Mouse (Mus musculus): ENCODE measurements around the gene Tnfrsf17. TPM values are rescaled to one million over a fixed set of nuclear protein-coding genes. Genes with fewer than 3 reads are reported as not detected.

Tnfrsf17 gene
- not detected in 2 replicates for polyA plus RNA-seq (2014; fragmentation: Nextera tagmentation; extraction: Ambion mirVana)

- H3K9me3 ChIP-seq (ENCODE audit: control insufficient read depth, low read length) = no peaks in the 10 kb centered on the region
- ATAC-seq (ENCODE audit: low FRiP score, low TSS enrichment) (no peak), DNase-seq (no peak)
- no peaks in the 10 kb centered on the region for H3K36me3 ChIP-seq (ENCODE audit: control insufficient read depth, insufficient read depth, low read length)
- H3K4me2 ChIP-seq (ENCODE audit: low read length) = no peak within 1 kb of the TSS
- H3K27me3 ChIP-seq (ENCODE audit: control insufficient read depth, insufficient read depth, low read length) = no peaks in the 10 kb centered on the region
- no peak within 1 kb of the TSS for H3K4me3 ChIP-seq (replicated peaks; ENCODE audit: low read depth, low read length)
- 71% methylated on average over 7 of the region's 7 CpGs for WGBS
- no peak within 1 kb of the TSS for H3K9ac ChIP-seq (replicated peaks; ENCODE audit: low read length)
- H3K27ac ChIP-seq (replicated peaks; ENCODE audit: low read depth, low read length) = no peak within 1 kb of the TSS
- no peaks in the 10 kb centered on the region for H3K4me1 ChIP-seq (ENCODE audit: control insufficient read depth, insufficient read depth, low read length)
Observed at GRCm38 (mm10) chr16:11313512-11313911, at the start of gene Tnfrsf17. Gene Tnfrsf17, plus strand, starts transcription at chr16:11313812.

GRCm38 (mm10) chr16:11266556-11266955 is 47.1 kb upstream of the Tnfrsf17 start:
- no peaks in the 10 kb centered on the region for H3K36me3 ChIP-seq (ENCODE audit: control insufficient read depth, insufficient read depth, low read length)
- DNase-seq = no peak
- H3K27ac ChIP-seq (replicated peaks; ENCODE audit: low read depth, low read length) = no peak overlapping the region
- H3K9ac ChIP-seq (replicated peaks; ENCODE audit: low read length) = no peak overlapping the region
- no peaks in the 10 kb centered on the region for H3K9me3 ChIP-seq (ENCODE audit: control insufficient read depth, low read length)
- 82% methylated on average over 2 of the region's 2 CpGs for WGBS
- H3K4me3 ChIP-seq (replicated peaks; ENCODE audit: low read depth, low read length) = no peak overlapping the region
- no peak overlapping the region for H3K4me2 ChIP-seq (ENCODE audit: low read length)
- H3K27me3 ChIP-seq (ENCODE audit: control insufficient read depth, insufficient read depth, low read length) = no peaks in the 10 kb centered on the region
- no peak for ATAC-seq (ENCODE audit: low FRiP score, low TSS enrichment)
- H3K4me1 ChIP-seq (ENCODE audit: control insufficient read depth, insufficient read depth, low read length) = no peaks in the 10 kb centered on the region

DNA sequence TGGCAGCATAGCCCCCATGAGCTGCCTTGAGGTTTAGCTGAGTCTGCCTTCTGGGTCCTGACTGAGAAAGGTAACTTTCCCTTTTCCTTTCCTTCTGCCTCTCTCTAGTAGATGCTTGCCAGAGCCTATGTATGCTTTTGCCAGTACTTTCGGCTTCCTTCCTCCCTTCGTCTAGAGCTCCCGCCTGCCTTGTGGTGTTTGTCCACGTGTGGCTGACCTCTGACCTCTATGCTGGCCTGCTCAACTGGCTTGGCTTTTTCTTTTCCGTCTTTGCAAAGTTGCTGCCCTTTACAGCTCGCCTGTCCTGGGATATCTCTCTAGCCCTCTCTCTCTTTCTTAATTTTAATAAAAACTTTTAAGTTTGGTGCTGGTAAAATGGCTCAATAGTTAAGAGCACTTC is 43.8 kb upstream of the Tnfrsf17 start:
- no peaks in the 10 kb centered on the region for H3K27me3 ChIP-seq (ENCODE audit: control insufficient read depth, insufficient read depth, low read length)
- no peak for ATAC-seq (ENCODE audit: low FRiP score, low TSS enrichment)
- WGBS = 31% methylated on average over 6 of the region's 6 CpGs

GRCm38 (mm10) chr16:11270642-11271041 is 43.0 kb upstream of the Tnfrsf17 start:
- no peak overlapping the region for H3K4me3 ChIP-seq (replicated peaks; ENCODE audit: low read depth, low read length)
- WGBS = 89% methylated on average over 2 of the region's 2 CpGs
- no peak overlapping the region for H3K4me2 ChIP-seq (ENCODE audit: low read length)
- H3K36me3 ChIP-seq (ENCODE audit: control insufficient read depth, insufficient read depth, low read length) = no peaks in the 10 kb centered on the region
- no peaks in the 10 kb centered on the region for H3K4me1 ChIP-seq (ENCODE audit: control insufficient read depth, insufficient read depth, low read length)
- H3K27me3 ChIP-seq (ENCODE audit: control insufficient read depth, insufficient read depth, low read length) = no peaks in the 10 kb centered on the region
- DNase-seq = no peak
- H3K27ac ChIP-seq (replicated peaks; ENCODE audit: low read depth, low read length) = no peak overlapping the region
- no peaks in the 10 kb centered on the region for H3K9me3 ChIP-seq (ENCODE audit: control insufficient read depth, low read length)
- ATAC-seq (ENCODE audit: low FRiP score, low TSS enrichment) = no peak
- H3K9ac ChIP-seq (replicated peaks; ENCODE audit: low read length) = no peak overlapping the region

More for the DNA sequence above, 43.8 kb upstream of the Tnfrsf17 start:
- Histone ChIP-seq H3K4me1 (ENCODE audit: control insufficient read depth, insufficient read depth, low read length) (no peaks in the 10 kb centered on the region), H3K9ac (replicated peaks; ENCODE audit: low read length) (no peak overlapping the region), H3K9me3 (ENCODE audit: control insufficient read depth, low read length) (no peaks in the 10 kb centered on the region), H3K36me3 (ENCODE audit: control insufficient read depth, insufficient read depth, low read length) (no peaks in the 10 kb centered on the region), H3K4me2 (ENCODE audit: low read length) (no peak overlapping the region), H3K27ac (replicated peaks; ENCODE audit: low read depth, low read length) (no peak overlapping the region), H3K4me3 (replicated peaks; ENCODE audit: low read depth, low read length) (no peak overlapping the region)
- no peak for DNase-seq

DNA sequence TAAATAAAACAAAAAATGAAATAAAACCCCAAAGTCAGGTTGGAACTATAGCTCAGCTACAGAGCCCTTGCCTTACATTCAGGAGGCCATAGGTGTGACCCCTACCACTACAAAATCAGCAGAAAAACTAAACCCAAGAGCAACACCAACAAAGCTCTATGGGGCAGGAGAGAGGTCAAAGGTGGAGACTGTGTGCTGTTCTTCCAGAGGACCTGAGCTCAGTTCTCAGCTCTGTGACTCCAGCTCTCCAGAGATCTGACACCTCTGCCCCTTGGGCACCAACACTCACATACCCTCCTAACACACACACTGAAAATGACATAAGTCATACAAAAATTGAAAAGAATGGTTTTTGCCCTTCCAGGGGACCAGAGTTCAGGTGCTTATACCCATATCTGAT is 42.5 kb upstream of the Tnfrsf17 start:
- H3K27ac ChIP-seq (replicated peaks; ENCODE audit: low read depth, low read length) = no peak overlapping the region
- no peaks in the 10 kb centered on the region for H3K27me3 ChIP-seq (ENCODE audit: control insufficient read depth, insufficient read depth, low read length)
- no peak overlapping the region for H3K9ac ChIP-seq (replicated peaks; ENCODE audit: low read length)
- no peaks in the 10 kb centered on the region for H3K4me1 ChIP-seq (ENCODE audit: control insufficient read depth, insufficient read depth, low read length)
- H3K4me2 ChIP-seq (ENCODE audit: low read length) = no peak overlapping the region
- ATAC-seq (ENCODE audit: low FRiP score, low TSS enrichment) (no peak), DNase-seq (no peak)
- H3K36me3 ChIP-seq (ENCODE audit: control insufficient read depth, insufficient read depth, low read length) = no peaks in the 10 kb centered on the region
- no peaks in the 10 kb centered on the region for H3K9me3 ChIP-seq (ENCODE audit: control insufficient read depth, low read length)
- H3K4me3 ChIP-seq (replicated peaks; ENCODE audit: low read depth, low read length) = no peak overlapping the region

GRCm38 (mm10) chr16:11276888-11277287 is 36.7 kb upstream of the Tnfrsf17 start:
- no peaks in the 10 kb centered on the region for H3K9me3 ChIP-seq (ENCODE audit: control insufficient read depth, low read length)
- H3K4me3 ChIP-seq (replicated peaks; ENCODE audit: low read depth, low read length) = no peak overlapping the region
- H3K4me2 ChIP-seq (ENCODE audit: low read length) = no peak overlapping the region
- H3K27me3 ChIP-seq (ENCODE audit: control insufficient read depth, insufficient read depth, low read length) = no peaks in the 10 kb centered on the region
- no peaks in the 10 kb centered on the region for H3K36me3 ChIP-seq (ENCODE audit: control insufficient read depth, insufficient read depth, low read length)
- H3K4me1 ChIP-seq (ENCODE audit: control insufficient read depth, insufficient read depth, low read length) = no peaks in the 10 kb centered on the region
- H3K27ac ChIP-seq (replicated peaks; ENCODE audit: low read depth, low read length) = no peak overlapping the region
- DNase-seq (no peak), ATAC-seq (ENCODE audit: low FRiP score, low TSS enrichment) (no peak)
- no peak overlapping the region for H3K9ac ChIP-seq (replicated peaks; ENCODE audit: low read length)
- WGBS = 35% methylated on average over 3 of the region's 3 CpGs

DNA sequence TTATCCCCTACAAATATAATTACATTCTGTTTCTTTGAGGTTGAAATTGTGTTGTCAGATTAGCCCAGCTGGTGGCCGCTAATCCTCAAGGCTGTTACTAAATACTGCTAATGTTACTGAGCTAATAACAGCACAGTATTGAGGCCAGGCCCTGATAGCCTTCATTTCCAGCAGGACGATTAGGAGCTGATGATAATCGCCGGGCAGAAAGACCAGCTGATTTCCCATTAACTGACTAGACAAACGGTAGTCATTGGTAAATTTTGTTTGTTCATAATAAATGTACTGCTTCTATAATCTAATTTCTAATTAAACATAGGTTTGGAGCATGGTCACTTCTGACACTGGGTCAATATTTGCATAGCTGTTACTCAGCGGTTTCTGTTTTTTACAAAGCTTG is 34.8 kb upstream of the Tnfrsf17 start:
- WGBS = 62% methylated on average over 6 of the region's 6 CpGs
- H3K27me3 ChIP-seq (ENCODE audit: control insufficient read depth, insufficient read depth, low read length) = no peaks in the 10 kb centered on the region
- no peak overlapping the region for H3K27ac ChIP-seq (replicated peaks; ENCODE audit: low read depth, low read length)
- H3K4me2 ChIP-seq (ENCODE audit: low read length) = no peak overlapping the region
- no peak for ATAC-seq (ENCODE audit: low FRiP score, low TSS enrichment)
- no peak overlapping the region for H3K9ac ChIP-seq (replicated peaks; ENCODE audit: low read length)
- H3K4me3 ChIP-seq (replicated peaks; ENCODE audit: low read depth, low read length) = no peak overlapping the region
- H3K36me3 ChIP-seq (ENCODE audit: control insufficient read depth, insufficient read depth, low read length) = no peaks in the 10 kb centered on the region
- no peaks in the 10 kb centered on the region for H3K4me1 ChIP-seq (ENCODE audit: control insufficient read depth, insufficient read depth, low read length)
- no peaks in the 10 kb centered on the region for H3K9me3 ChIP-seq (ENCODE audit: control insufficient read depth, low read length)
- peak; percentile 5 for DNase-seq

GRCm38 (mm10) chr16:11282655-11283232 is 30.9 kb upstream of the Tnfrsf17 start:
- H3K4me1 ChIP-seq (ENCODE audit: control insufficient read depth, insufficient read depth, low read length) = no peaks in the 10 kb centered on the region
- no peaks in the 10 kb centered on the region for H3K27me3 ChIP-seq (ENCODE audit: control insufficient read depth, insufficient read depth, low read length)
- 88% methylated on average over 5 of the region's 5 CpGs for WGBS
- no peak overlapping the region for H3K9ac ChIP-seq (replicated peaks; ENCODE audit: low read length)
- no peaks in the 10 kb centered on the region for H3K9me3 ChIP-seq (ENCODE audit: control insufficient read depth, low read length)
- ATAC-seq (ENCODE audit: low FRiP score, low TSS enrichment) (no peak), DNase-seq (no peak)
- H3K36me3 ChIP-seq (ENCODE audit: control insufficient read depth, insufficient read depth, low read length) = no peaks in the 10 kb centered on the region
- no peak overlapping the region for H3K4me2 ChIP-seq (ENCODE audit: low read length)
- H3K27ac ChIP-seq (replicated peaks; ENCODE audit: low read depth, low read length) = no peak overlapping the region
- no peak overlapping the region for H3K4me3 ChIP-seq (replicated peaks; ENCODE audit: low read depth, low read length)

DNA sequence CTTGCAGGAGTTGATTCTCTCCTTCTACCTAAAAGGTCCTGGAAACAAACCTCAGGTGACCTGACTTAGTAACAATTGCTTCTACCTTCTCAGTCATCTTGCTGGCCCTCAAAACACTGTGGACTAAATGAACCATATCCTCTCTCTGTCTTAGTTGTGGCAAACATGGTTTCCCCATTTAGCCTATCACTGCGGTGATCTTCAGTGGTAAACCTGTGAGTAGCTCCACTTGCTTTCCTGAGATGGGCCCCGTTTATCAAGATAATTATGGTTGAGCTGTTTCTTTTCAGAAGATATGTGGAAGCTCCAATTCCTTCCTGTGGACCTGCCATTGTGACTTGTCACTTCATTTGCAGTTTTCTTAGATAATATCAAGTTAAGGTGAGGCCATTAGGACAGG is 28.7 kb upstream of the Tnfrsf17 start:
- Histone ChIP-seq H3K9me3 (ENCODE audit: control insufficient read depth, low read length) (no peaks in the 10 kb centered on the region), H3K4me1 (ENCODE audit: control insufficient read depth, insufficient read depth, low read length) (no peaks in the 10 kb centered on the region), H3K4me2 (ENCODE audit: low read length) (no peak overlapping the region), H3K4me3 (replicated peaks; ENCODE audit: low read depth, low read length) (no peak overlapping the region), H3K9ac (replicated peaks; ENCODE audit: low read length) (no peak overlapping the region), H3K27ac (replicated peaks; ENCODE audit: low read depth, low read length) (no peak overlapping the region), H3K27me3 (ENCODE audit: control insufficient read depth, insufficient read depth, low read length) (no peaks in the 10 kb centered on the region), H3K36me3 (ENCODE audit: control insufficient read depth, insufficient read depth, low read length) (no peaks in the 10 kb centered on the region)
- 86% methylated on average over 2 of the region's 2 CpGs for WGBS
- DNase-seq = no peak
- ATAC-seq (ENCODE audit: low FRiP score, low TSS enrichment) = no peak
